Mouse (Mus musculus) cerebral cortex, adult 2 months (tissue): Measurements from ENCODE around the gene Ube2k.

Experiments
- WGBS: fragments of 180-500 bp; shearing (Covaris S2); methylation state at CpG from one replicate; pipeline ENCODE4 v1.1.7; 2018; 5-methylcytosine and 5-hydroxymethylcytosine counted together

The Ube2k gene

GRCm38 (mm10) chr5:65536751-65537419 is at the start of gene Ube2k, which contains the start of gene Smim14:
Gene Ube2k (plus strand): TSS chr5:65537233.
Gene Smim14 (minus strand): TSS chr5:65537184.
- WGBS: under 1% methylated on average over 66 of the region's 66 CpGs

- 71% methylated on average over 10 of the region's 10 CpGs for WGBS
These were observed 49.7 kb upstream of the Ube2k start for GRCm38 (mm10) chr5:65487381-65487780.

- WGBS: 76% methylated on average over 7 of the region's 7 CpGs
These were observed 48.3 kb upstream of the Ube2k start for GRCm38 (mm10) chr5:65488725-65489124.

- 56% methylated on average over 4 of the region's 4 CpGs for WGBS
These were observed 47.2 kb upstream of the Ube2k start for GRCm38 (mm10) chr5:65489830-65490229.

GRCm38 (mm10) chr5:65491767-65492715 is 45.0 kb upstream of the Ube2k start:
- WGBS: under 1% methylated on average over 57 of the region's 57 CpGs

GRCm38 (mm10) chr5:65492716-65493531 is 44.1 kb upstream of the Ube2k start, which contains the start of gene Gm43552:
Gene Gm43552 (minus strand): TSS chr5:65492833.
- under 1% methylated on average over 62 of the region's 69 CpGs for WGBS

- 69% methylated on average over 7 of the region's 7 CpGs for WGBS
These were observed 36.8 kb upstream of the Ube2k start for GRCm38 (mm10) chr5:65500231-65500630.

GRCm38 (mm10) chr5:65501407-65501806 is 35.6 kb upstream of the Ube2k start:
- 96% methylated on average over 9 of the region's 9 CpGs for WGBS

GRCm38 (mm10) chr5:65505786-65506185 is 31.2 kb upstream of the Ube2k start:
- WGBS: 28% methylated on average over 8 of the region's 8 CpGs

GRCm38 (mm10) chr5:65508395-65508794 is 28.6 kb upstream of the Ube2k start:
- WGBS: 82% methylated on average over 8 of the region's 8 CpGs

- WGBS: 84% methylated on average over 3 of the region's 3 CpGs
These were observed 23.5 kb upstream of the Ube2k start for GRCm38 (mm10) chr5:65513506-65513905.

- 60% methylated on average over 5 of the region's 5 CpGs for WGBS
These were observed 22.3 kb upstream of the Ube2k start for GRCm38 (mm10) chr5:65514635-65515278.

- WGBS: 89% methylated on average over 1 of the region's 1 CpGs
These were observed 15.2 kb upstream of the Ube2k start for GRCm38 (mm10) chr5:65521803-65522202.

- WGBS: 62% methylated on average over 4 of the region's 4 CpGs
These were observed 12.2 kb upstream of the Ube2k start for GRCm38 (mm10) chr5:65524831-65525230.

- 54% methylated on average over 8 of the region's 8 CpGs for WGBS
These were observed 11.2 kb upstream of the Ube2k start for GRCm38 (mm10) chr5:65525674-65526443.

- 76% methylated on average over 3 of the region's 3 CpGs for WGBS
These were observed 5.8 kb upstream of the Ube2k start for GRCm38 (mm10) chr5:65531283-65531682.

GRCm38 (mm10) chr5:65534496-65534895 is 2.5 kb upstream of the Ube2k start:
- 76% methylated on average over 4 of the region's 4 CpGs for WGBS

- WGBS: 50% methylated on average over 5 of the region's 5 CpGs
These were observed 1.5 kb upstream of the Ube2k start for GRCm38 (mm10) chr5:65535457-65536067.

- 72% methylated on average over 10 of the region's 10 CpGs for WGBS
These were observed 966 bp upstream of the Ube2k start for GRCm38 (mm10) chr5:65536068-65536465.
